ENCODE assay signal across 7 mouse cellular contexts in genomic region chr17:26200831-26201705, GRCm38 (mm10). TPM values are rescaled to one million over a fixed set of nuclear protein-coding genes. Genes with fewer than 3 reads are reported as not detected.
DNase-seq lines count a peak whose midpoint lies in the region; ATAC-seq lines count a peak whose summit lies in the region.

No protein-coding gene starts in this region.

- DNase-seq in left cerebral cortex, adult 18-20 months (ENCODE audit: low spot score in 2 of 2) = peak; percentile 18 to 37
- no peak for DNase-seq in left cerebral cortex, adult 11 months (ENCODE audit: low spot score)
- peak; percentile 45 to 56 for DNase-seq in adrenal gland, postnatal 36 days
- DNase-seq in liver, embryonic 11.5 days (ENCODE audit: low spot score) = peak; percentile 52

- H3K4me3 ChIP-seq in forebrain, embryonic 15.5 days = peak overlapping the region; percentile 65
- peak overlapping the region; percentile 72 for H3K4me3 ChIP-seq in liver, embryonic 11.5 days (ENCODE audit: low read depth, low read length)
- H3K4me3 ChIP-seq in neural tube, embryonic 14.5 days (ENCODE audit: low read depth, low read length) = peak overlapping the region; percentile 56

- H3K4me1 ChIP-seq in forebrain, embryonic 15.5 days = peaks cover 25% of the 10 kb centered on the region
- H3K4me1 ChIP-seq in liver, embryonic 11.5 days (replicated peaks; ENCODE audit: control insufficient read depth, insufficient read depth, low read length) = peaks cover 44% of the 10 kb centered on the region
- 0 out of 2 replicates have a peak, but pooled peaks cover 8% of the 10 kb centered on the region for H3K4me1 ChIP-seq in neural tube, embryonic 14.5 days (ENCODE audit: control insufficient read depth, insufficient read depth, low read length)

- peak overlapping the region; percentile 68 for H3K9ac ChIP-seq in forebrain, embryonic 15.5 days (replicated peaks)
- H3K9ac ChIP-seq in liver, embryonic 11.5 days (ENCODE audit: low read depth, low read length) = peak overlapping the region; percentile 84
- H3K9ac ChIP-seq in neural tube, embryonic 14.5 days (replicated peaks; ENCODE audit: low read depth, low read length) = peak overlapping the region; percentile 65

- no peaks in the 10 kb centered on the region for H3K9me3 ChIP-seq in forebrain, embryonic 15.5 days
- no peaks in the 10 kb centered on the region for H3K9me3 ChIP-seq in liver, embryonic 11.5 days (ENCODE audit: control insufficient read depth, low read length)
- no peaks in the 10 kb centered on the region for H3K9me3 ChIP-seq in neural tube, embryonic 14.5 days (ENCODE audit: control insufficient read depth, low read length)

- H3K27ac ChIP-seq in forebrain, embryonic 15.5 days (replicated peaks) = no peak overlapping the region
- peak overlapping the region; percentile 75; the same call in 1 of the 2 replicates for H3K27ac ChIP-seq in liver, embryonic 11.5 days (ENCODE audit: low read depth, low read length)
- no peak overlapping the region for H3K27ac ChIP-seq in neural tube, embryonic 14.5 days (ENCODE audit: low read depth, low read length)

- under 1% methylated on average over 91 of the region's 92 CpGs for WGBS in forebrain, embryonic 15.5 days
- under 1% methylated on average over 73 of the region's 92 CpGs for WGBS in liver, embryonic 11.5 days
- under 1% methylated on average over 78 of the region's 92 CpGs for WGBS in neural tube, embryonic 14.5 days

- peak overlapping the region; percentile 98 for H3K4me2 ChIP-seq in forebrain, embryonic 15.5 days (replicated peaks)
- H3K4me2 ChIP-seq in liver, embryonic 11.5 days = peak overlapping the region; percentile 98
- H3K4me2 ChIP-seq in neural tube, embryonic 14.5 days (ENCODE audit: low read depth, low read length) = peak overlapping the region; percentile 93

- 0 out of 2 replicates have a peak, but pooled peaks cover 6% of the 10 kb centered on the region for H3K36me3 ChIP-seq in forebrain, embryonic 15.5 days
- peaks cover 9% of the 10 kb centered on the region; the same call in 1 of the 2 replicates for H3K36me3 ChIP-seq in liver, embryonic 11.5 days (ENCODE audit: control insufficient read depth, insufficient read depth, low read length)
- H3K36me3 ChIP-seq in neural tube, embryonic 14.5 days (ENCODE audit: control insufficient read depth, insufficient read depth, low read length) = peaks cover 3% of the 10 kb centered on the region; the same call in 1 of the 2 replicates

- peak; percentile 18; the same call in 1 of the 2 replicates for ATAC-seq in forebrain, embryonic 15.5 days (replicated peaks)
- peak; percentile 69 for ATAC-seq in liver, embryonic 11.5 days (replicated peaks; ENCODE audit: low FRiP score)
- ATAC-seq in neural tube, embryonic 14.5 days (ENCODE audit: low read depth) = peak; percentile 66
- ATAC-seq in erythroid progenitor cell, adult 5-6 weeks (replicated peaks; ENCODE audit: low FRiP score, poor library complexity, severe bottlenecking) = no peak

- peaks cover 52% of the 10 kb centered on the region for H3K27me3 ChIP-seq in forebrain, embryonic 15.5 days
- peaks cover 59% of the 10 kb centered on the region for H3K27me3 ChIP-seq in liver, embryonic 11.5 days (replicated peaks; ENCODE audit: control insufficient read depth, insufficient read depth, low read length)
- peaks cover 32% of the 10 kb centered on the region for H3K27me3 ChIP-seq in neural tube, embryonic 14.5 days (ENCODE audit: control insufficient read depth, insufficient read depth, low read length)

RNA-seq across cellular contexts. Expression of gene Rgs11, which starts 1.7 kb away (rescaled TPM):
- 10 to 100 TPM; 33.1 to 42.2 TPM for total RNA-seq in left cerebral cortex, adult 18-20 months (2021)
- 10 to 100 TPM; 29.6 to 35.1 TPM for total RNA-seq in adrenal gland, postnatal 36 days (2021)
- 4.1 and 6.1 TPM in 2 replicates for polyA plus RNA-seq in forebrain, embryonic 15.5 days (2015; fragmentation: Nextera tagmentation; extraction: Ambion mirVana)
- polyA plus RNA-seq in liver, embryonic 11.5 days (2014; fragmentation: Nextera tagmentation; extraction: Ambion mirVana) = 2.2 and 2.4 TPM in 2 replicates
- polyA plus RNA-seq in neural tube, embryonic 14.5 days (2014; fragmentation: Nextera tagmentation; extraction: Ambion mirVana) = 18.9 and 19.9 TPM in 2 replicates
- total RNA-seq in erythroid progenitor cell, adult 5-6 weeks (2015; ENCODE audit: low replicate concordance) = not detected in 2 replicates
- not detected in 2 replicates for total RNA-seq in erythroid progenitor cell, adult 5-6 weeks (2017; ENCODE audit: low replicate concordance)

RNA-seq across cellular contexts. Expression of gene Pdia2, which starts 2.2 kb away (rescaled TPM):
- under 1 TPM in 1 of 2 experiments, not detected in 1; 0.35 TPM for total RNA-seq in left cerebral cortex, adult 18-20 months (2021)
- total RNA-seq in adrenal gland, postnatal 36 days (2021) = 1 to 10 TPM in 1 of 2 experiments, under 1 TPM in 1; 0.72 to 1.3 TPM
- 0.19 TPM in 1 of 2 replicates, not detected in the other for polyA plus RNA-seq in forebrain, embryonic 15.5 days (2015; fragmentation: Nextera tagmentation; extraction: Ambion mirVana)
- 62.4 and 68.8 TPM in 2 replicates for polyA plus RNA-seq in liver, embryonic 11.5 days (2014; fragmentation: Nextera tagmentation; extraction: Ambion mirVana)
- 0.24 and 0.32 TPM in 2 replicates for polyA plus RNA-seq in neural tube, embryonic 14.5 days (2014; fragmentation: Nextera tagmentation; extraction: Ambion mirVana)
- total RNA-seq in erythroid progenitor cell, adult 5-6 weeks (2015; ENCODE audit: low replicate concordance) = 4.7 and 13.4 TPM in 2 replicates
- 4.1 and 24.4 TPM in 2 replicates for total RNA-seq in erythroid progenitor cell, adult 5-6 weeks (2017; ENCODE audit: low replicate concordance)

RNA-seq across cellular contexts. Expression of gene Arhgdig, which starts 6.5 kb away (rescaled TPM):
- 10 to 100 TPM; 95.4 to 98.6 TPM for total RNA-seq in left cerebral cortex, adult 18-20 months (2021)
- total RNA-seq in adrenal gland, postnatal 36 days (2021) = 10 to 100 TPM; 10.4 TPM
- polyA plus RNA-seq in forebrain, embryonic 15.5 days (2015; fragmentation: Nextera tagmentation; extraction: Ambion mirVana) = 39.9 and 40.3 TPM in 2 replicates
- polyA plus RNA-seq in liver, embryonic 11.5 days (2014; fragmentation: Nextera tagmentation; extraction: Ambion mirVana) = 27.7 and 28.8 TPM in 2 replicates
- polyA plus RNA-seq in neural tube, embryonic 14.5 days (2014; fragmentation: Nextera tagmentation; extraction: Ambion mirVana) = 152 and 192 TPM in 2 replicates
- total RNA-seq in erythroid progenitor cell, adult 5-6 weeks (2015; ENCODE audit: low replicate concordance) = 3.2 TPM in 1 of 2 replicates, not detected in the other
- total RNA-seq in erythroid progenitor cell, adult 5-6 weeks (2017; ENCODE audit: low replicate concordance) = not detected in 2 replicates

RNA-seq across cellular contexts. Expression of gene Fam234a, which starts 43.0 kb away (rescaled TPM):
- 10 to 100 TPM; 14.5 to 22.1 TPM for total RNA-seq in left cerebral cortex, adult 18-20 months (2021)
- 100 to 1,000 TPM; 107 to 126 TPM for total RNA-seq in adrenal gland, postnatal 36 days (2021)
- 23.3 and 27.8 TPM in 2 replicates for polyA plus RNA-seq in forebrain, embryonic 15.5 days (2015; fragmentation: Nextera tagmentation; extraction: Ambion mirVana)
- 19.6 and 20.2 TPM in 2 replicates for polyA plus RNA-seq in liver, embryonic 11.5 days (2014; fragmentation: Nextera tagmentation; extraction: Ambion mirVana)
- 25.3 and 31.5 TPM in 2 replicates for polyA plus RNA-seq in neural tube, embryonic 14.5 days (2014; fragmentation: Nextera tagmentation; extraction: Ambion mirVana)
- total RNA-seq in erythroid progenitor cell, adult 5-6 weeks (2015; ENCODE audit: low replicate concordance) = 0.72 and 3.8 TPM in 2 replicates
- total RNA-seq in erythroid progenitor cell, adult 5-6 weeks (2017; ENCODE audit: low replicate concordance) = 1.8 and 6.0 TPM in 2 replicates

RNA-seq across cellular contexts. Expression of gene Luc7l, which starts 51.6 kb away (rescaled TPM):
- 10 to 100 TPM; 79.0 to 85.3 TPM for total RNA-seq in left cerebral cortex, adult 18-20 months (2021)
- 10 to 100 TPM; 50.0 to 74.6 TPM for total RNA-seq in adrenal gland, postnatal 36 days (2021)
- 122 and 123 TPM in 2 replicates for polyA plus RNA-seq in forebrain, embryonic 15.5 days (2015; fragmentation: Nextera tagmentation; extraction: Ambion mirVana)
- polyA plus RNA-seq in liver, embryonic 11.5 days (2014; fragmentation: Nextera tagmentation; extraction: Ambion mirVana) = 107 and 110 TPM in 2 replicates
- 111 and 123 TPM in 2 replicates for polyA plus RNA-seq in neural tube, embryonic 14.5 days (2014; fragmentation: Nextera tagmentation; extraction: Ambion mirVana)
- total RNA-seq in erythroid progenitor cell, adult 5-6 weeks (2015; ENCODE audit: low replicate concordance) = 16.3 and 27.4 TPM in 2 replicates
- 45.1 and 70.6 TPM in 2 replicates for total RNA-seq in erythroid progenitor cell, adult 5-6 weeks (2017; ENCODE audit: low replicate concordance)

Comparison
In these comparisons a context has a peak if more than half of its experiments do, and no peak if none do; other contexts are left out.
1. RNA of gene Rgs11, which starts 1.7 kb away (total RNA-seq): 33.1 to 42.2 TPM in left cerebral cortex, adult 18-20 months and 29.6 to 35.1 TPM in adrenal gland, postnatal 36 days; not detected in erythroid progenitor cell, adult 5-6 weeks; every median in the first group is over 10 times any median in the second.
2. Peak in every context shown above with its lines, with median percentiles within 50 percentile points of each other: H3K4me2 ChIP-seq, H3K4me3 ChIP-seq and H3K9ac ChIP-seq.